Mouse (Mus musculus): ENCODE measurements at regions not wholly inside any gene's neighbourhood (a gene's known extent, or its start where the extent isn't known, plus 50 kb on each side); places are given as distances from the start of the nearest gene placed in this dataset.

DNA sequence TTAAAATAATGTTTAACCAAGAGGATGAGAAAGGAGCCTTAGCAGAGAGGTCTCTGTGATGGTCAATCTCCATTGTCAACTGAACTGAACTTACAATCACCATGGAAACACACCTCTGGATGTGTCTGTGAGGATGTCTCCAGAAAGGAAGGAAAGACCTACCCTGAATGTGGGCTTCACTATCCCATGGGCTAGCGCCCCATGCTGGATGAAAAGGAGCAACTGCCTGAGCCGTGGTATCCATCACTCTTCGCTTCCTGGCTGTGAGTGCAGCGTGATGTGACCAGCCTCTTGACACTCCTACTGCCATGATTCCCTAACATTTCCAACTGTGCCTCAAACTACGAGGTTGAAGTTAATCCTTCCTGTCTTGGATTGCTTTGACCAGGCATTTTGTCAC, 363.3 kb downstream of the Cd83 start:
- no peak for TF ChIP-seq GATA1 (IDR thresholded peaks at IDR 0.05; ENCODE audit: low read length)

DNA sequence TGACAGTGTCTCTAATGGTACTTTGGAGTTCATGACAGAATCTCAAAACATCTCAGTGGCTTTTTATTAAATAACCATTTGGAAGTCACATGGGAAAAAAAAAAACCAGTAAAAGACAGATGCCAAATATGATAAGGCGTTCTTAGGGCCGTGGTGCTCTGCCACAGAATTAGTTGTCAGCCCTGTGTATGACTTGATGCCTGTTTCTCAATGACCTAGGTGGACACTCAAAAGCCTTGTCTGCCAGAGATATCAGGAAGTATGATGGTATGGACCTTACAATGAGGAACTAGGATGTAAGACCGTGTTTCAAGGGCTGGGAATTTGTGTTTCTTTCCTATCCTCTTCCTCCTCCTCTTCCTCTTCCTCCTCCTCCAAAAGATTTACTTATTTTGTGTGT, 364.9 kb downstream of the Cd83 start:
- no peak for TF ChIP-seq GATA1 (IDR thresholded peaks at IDR 0.05; ENCODE audit: low read length)

DNA sequence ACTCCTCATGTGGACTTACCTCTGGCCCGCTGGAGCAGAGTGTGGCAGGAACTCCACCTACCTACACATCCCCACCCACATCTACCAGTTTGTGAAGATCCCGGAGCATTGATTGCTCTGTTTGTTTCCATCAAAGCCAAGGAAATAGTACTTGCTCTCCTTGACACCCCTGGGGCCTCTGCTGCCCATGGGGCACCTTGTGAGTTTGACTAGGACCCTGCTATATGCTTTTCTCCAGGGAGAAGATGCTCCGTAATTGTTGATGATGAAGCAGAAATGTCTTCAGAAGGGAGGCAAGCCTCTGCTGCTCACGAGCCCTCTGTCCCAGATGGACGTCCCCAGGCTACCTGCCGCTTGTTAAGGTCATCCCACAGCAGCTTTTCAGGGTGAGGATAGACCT, 367.0 kb downstream of the Cd83 start:
- no peak for TF ChIP-seq GATA1 (IDR thresholded peaks at IDR 0.05; ENCODE audit: low read length)

DNA sequence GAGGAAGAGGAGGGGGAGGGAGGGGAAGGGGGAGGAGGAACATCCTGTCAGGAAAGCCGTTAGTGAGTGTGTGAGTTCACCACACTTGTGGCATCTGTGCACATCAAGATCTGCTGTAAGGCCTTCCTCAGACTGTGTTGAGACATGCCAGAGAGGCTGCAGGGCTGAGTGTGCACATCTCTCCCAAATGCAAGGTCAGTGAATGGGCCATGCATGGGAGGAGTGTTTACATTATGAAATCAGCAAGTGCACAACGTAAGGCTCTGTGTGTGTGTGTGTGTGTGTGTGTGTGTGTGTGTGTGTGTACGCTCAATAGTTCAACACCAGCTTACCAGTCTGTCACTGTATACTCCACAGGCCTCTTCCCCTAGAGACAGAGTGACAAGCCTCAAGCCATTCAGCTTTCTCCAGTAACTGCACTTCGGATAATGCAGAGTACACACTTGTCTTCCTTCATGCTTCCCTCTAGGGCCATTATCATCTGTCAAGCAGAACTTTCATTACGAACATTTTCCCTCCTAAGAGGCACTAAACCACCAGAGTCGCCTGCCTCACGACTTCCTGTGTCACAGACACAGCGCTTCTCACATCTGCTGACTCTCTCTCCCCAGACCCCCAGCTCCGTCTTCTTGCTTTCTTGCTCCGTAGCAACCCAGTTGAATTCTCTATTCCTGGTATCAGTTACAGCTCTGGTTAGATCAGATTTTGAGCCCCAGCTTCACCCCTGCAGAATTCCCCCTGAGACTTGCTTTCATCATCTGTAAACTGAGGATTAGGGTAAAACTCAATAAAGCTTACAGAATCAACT, 368.4 kb downstream of the Cd83 start:
- no peak for TF ChIP-seq GATA1 (IDR thresholded peaks at IDR 0.05; ENCODE audit: low read length)

DNA sequence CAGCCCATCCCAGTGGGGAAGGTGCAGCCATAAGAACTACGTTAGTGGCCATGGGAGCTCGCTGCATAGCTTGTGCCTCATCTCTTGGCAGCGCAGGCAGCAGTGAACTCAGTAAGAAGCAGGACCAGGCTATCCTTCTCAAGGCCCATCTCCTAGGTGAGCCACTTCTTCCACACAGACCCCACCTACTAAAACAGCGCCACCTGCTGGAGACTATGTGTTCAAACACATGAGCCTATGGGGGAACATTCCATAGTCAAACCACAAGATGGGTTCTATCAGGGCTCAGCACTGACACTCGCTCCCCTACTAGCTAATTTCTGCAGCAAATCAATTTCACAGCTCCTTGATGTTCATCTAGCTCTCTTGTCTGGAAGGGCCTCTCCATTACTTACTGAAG, 369.2 kb downstream of the Cd83 start:
- TF ChIP-seq GATA1 (IDR thresholded peaks at IDR 0.05; ENCODE audit: low read length): no peak

DNA sequence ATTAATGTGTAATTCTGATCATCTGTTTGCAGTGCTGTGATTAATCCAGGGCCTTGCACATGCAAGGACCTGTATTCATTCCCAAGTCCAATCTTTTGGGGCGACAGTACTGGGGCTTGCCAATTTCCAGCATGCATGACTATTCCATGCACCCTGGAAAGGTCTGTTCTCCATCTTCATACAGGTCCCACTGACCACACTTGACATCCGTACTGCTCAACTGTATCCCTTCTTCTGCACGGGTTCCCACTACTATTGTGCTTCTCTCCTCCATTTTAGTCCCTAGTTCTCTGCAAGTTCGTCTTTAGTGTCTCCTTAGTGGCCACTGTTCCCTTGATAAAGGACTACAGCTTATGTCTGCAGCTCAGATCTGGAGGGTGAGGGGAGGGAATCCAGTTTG, 371.4 kb downstream of the Cd83 start:
- TF ChIP-seq GATA1 (IDR thresholded peaks at IDR 0.05; ENCODE audit: low read length): no peak

DNA sequence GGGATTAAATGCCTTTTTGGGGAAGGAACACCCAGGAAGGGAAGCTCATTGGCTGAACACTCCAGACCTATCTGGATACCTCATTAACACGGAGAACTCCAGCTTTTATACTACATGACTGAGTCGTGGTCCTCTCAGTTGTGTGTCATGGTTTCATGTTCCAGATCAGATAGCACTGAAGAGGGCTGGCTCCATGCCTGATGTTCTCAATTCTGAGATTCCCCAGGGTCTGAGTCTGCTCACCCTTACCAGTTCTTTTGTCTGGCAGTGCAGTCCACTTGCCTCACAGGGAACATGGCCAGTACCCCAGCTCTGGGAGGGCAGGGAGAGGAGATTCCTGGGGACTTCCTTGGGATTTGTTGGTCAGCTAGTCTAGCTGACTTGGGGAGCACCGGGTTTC, 372.0 kb downstream of the Cd83 start:
- no peak for TF ChIP-seq GATA1 (IDR thresholded peaks at IDR 0.05; ENCODE audit: low read length)

DNA sequence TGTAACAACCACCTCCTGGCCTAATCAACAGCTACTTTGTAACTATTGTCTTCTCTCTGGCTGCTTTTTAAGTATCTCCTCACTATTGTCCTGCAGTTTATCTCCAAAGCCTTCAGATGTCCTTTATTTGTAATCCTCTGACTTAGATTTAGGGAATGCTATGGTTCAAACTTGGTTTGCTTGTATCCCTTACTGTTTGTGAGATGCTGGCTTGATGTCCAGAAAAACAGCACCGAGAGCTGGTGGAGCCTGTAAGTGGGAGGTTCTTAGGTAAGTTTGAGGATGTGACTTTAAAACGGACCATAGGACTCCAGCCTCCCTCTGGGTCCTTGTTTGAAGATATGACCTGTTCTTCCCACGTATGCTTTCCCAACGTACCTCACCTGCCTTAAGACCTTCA, 372.7 kb downstream of the Cd83 start:
- TF ChIP-seq GATA1 (IDR thresholded peaks at IDR 0.05; ENCODE audit: low read length): no peak

DNA sequence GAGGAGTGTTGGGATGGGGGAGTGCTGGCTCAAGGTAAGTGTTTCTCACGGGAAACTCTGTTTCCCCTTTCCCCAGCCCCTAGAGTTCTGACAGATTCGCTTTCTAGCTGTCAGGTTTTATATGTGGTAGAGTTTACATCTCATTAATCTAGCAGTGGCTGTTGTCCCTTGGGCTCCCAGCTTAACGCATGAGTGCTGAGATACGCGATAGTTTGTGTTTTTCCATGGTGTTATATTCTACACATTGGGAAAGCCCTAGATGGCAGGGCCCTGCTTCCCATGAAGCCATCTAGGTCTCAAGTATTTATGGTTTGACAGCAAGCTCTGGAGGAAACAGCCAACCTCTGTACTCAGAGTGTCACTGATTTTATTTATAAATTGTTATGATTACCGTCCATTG, 373.8 kb downstream of the Cd83 start:
- TF ChIP-seq GATA1 (IDR thresholded peaks at IDR 0.05; ENCODE audit: low read length): no peak

DNA sequence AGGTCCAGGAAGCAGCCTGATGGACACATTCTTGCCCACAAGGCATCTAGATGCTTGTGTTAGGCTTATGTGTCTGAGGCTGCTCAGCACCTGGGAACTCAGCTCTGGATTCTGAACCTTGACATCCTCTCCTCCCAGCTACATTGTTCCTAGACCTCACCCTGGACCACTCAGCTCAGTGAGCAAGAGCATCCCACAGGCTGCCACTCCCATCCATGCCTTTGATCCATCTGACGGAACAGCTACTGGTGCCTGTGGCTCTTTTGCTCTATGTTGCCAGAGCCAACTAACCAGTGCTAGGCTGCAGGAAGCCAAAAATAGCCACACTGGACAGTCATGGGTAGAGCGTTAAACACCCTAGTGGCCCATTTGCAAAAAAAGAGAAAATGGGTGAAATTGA, 374.8 kb downstream of the Cd83 start:
- no peak for TF ChIP-seq GATA1 (IDR thresholded peaks at IDR 0.05; ENCODE audit: low read length)

DNA sequence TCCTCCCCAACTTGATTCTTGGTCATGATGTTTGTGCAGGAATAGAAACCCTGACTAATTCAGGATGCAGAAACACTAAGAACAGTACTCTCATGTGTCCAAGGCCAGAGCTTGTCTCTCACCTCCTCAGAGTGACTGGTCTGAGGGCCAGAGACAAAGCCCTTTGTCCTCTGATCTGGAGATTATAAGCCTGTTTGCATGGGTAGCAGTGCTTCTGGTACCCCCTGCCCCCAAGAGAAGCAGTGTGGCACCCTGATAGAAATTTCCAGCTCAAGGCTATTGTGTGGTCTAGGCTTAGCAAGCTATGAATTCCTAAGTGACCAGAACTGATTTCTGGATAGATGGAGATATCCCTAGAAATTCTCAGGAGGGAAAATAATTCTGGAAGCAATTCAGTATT, 380.2 kb downstream of the Cd83 start:
- no peak for TF ChIP-seq GATA1 (IDR thresholded peaks at IDR 0.05; ENCODE audit: low read length)

DNA sequence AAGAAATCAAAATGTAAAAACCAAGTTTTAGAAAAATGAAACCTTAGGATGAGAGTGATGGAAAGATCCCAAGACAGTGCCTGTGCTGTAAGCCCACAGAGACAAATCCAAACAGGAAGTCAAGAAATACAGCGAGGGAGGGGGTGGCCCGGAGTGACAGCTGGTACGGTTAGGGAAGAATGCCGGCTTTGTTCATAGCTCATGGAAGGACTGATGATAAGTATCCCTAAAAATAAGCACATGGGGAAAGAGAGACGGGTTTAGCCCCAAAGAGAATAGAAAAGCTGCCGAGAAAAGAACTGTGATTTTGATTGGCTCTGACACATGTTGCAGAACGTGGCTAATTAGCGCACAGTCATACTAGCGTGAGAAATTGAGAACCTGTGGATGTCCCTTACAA, 382.6 kb downstream of the Cd83 start:
- TF ChIP-seq GATA1 (IDR thresholded peaks at IDR 0.05; ENCODE audit: low read length): no peak

DNA sequence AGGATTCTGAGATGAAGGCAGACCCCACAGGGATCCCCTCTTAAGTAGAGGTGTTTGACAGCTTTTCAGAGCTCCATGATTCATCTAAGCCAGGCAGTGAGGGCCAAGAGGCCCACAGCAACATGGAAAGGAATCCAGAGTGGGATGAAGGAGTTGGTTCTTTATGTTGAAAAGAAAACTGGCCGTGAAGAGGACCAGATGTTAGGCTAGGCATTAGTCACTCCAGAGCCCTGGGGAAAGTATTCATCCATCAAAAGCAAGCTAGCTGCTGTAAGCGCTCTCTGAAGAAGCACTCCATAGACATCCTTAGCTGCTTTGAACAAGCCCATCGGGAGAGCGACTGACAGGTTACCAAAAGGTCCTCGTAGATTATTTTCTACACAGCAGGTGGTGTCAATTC, 383.6 kb downstream of the Cd83 start:
- no peak for TF ChIP-seq GATA1 (IDR thresholded peaks at IDR 0.05; ENCODE audit: low read length)

DNA sequence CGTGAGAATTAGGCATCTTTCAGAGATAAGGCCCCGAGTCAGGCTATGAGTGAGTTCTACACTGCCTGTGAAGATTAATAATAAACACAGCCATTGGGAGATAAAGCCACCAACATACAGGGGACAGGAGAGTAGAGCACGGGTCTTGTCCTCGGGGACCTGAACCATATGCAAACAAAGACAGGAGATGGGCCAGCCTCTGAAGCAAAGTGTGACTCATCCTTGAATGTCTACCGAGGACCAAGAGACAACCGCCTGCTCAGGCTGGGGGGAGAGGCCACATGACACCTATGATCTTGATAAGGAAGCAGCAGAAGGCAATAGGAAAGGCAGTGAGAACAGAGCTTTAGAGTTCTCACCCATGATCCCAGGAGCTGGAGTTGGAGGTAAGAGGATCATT, 387.1 kb downstream of the Cd83 start:
- no peak for TF ChIP-seq GATA1 (IDR thresholded peaks at IDR 0.05; ENCODE audit: low read length)

DNA sequence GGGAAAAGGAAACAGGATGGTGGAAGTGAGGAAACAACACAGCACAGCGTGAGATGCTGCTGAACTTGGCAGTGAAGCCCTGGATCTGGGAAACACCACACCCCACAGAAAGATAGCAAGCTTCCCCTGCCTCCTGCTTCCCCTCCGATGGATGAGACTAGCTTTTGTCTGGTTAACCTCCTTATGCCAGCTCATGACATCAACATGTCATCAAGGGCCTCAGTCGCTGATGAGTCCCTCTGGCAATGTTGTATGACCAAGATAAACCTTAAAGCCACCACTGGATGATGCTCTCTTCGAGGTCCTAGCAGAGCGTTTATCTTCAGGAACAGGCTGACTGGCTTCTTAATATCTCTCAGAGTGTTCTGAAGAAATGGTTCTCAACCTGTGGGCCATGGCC, 388.1 kb downstream of the Cd83 start:
- no peak for TF ChIP-seq GATA1 (IDR thresholded peaks at IDR 0.05; ENCODE audit: low read length)

DNA sequence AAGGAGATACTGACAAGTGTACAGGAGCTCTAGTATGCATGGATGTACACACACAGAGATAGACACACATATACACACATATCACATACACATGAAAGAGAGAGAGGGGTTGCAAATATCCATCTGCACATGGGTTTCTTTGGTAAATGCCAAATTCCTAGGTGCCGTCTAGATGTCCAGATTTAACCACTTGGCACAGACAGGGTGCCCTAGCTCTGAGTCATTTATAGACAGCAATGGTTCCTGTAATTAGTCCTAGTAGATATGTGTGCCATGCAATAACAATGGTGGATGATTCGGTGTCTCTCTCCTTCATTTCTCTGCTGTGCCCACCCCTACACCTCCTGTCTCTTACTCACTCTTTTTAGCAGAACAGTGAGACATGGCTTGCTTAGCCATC, 389.7 kb downstream of the Cd83 start:
- TF ChIP-seq GATA1 (IDR thresholded peaks at IDR 0.05; ENCODE audit: low read length): no peak

DNA sequence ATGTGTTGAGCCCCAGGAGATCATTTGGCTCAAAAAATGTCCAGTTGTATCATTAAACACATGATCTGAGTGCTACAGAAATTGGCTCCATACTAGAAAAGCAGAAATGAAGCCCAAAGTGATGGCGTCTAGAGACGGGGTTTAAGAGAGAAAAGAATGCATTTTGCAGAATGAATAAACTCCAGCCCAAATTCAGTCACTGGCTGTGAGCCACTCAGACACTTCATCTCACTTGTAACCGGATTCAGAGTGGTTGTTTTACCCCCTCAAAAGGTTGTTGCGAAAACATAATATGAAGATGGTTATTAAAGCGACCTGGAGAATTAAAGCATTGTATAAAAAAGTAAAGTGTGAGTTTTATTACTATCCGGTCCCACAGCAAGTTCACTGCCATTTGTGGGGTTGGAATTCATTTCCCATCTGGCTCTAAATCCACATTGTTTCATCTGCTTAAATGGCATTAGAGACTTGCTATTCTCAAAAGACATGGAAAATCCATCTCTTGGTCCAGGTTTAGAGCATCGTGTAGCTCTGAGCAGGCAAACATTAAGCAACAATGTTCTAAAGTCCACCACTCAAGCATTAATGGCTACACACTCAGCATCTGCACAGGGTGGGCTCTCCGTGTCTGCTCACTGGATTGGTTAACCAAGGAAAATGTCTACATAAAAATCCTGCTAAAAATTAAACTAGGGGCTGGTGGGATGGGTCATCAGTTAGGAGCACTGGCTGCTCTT, 390.9 kb downstream of the Cd83 start:
- TF ChIP-seq GATA1 (IDR thresholded peaks at IDR 0.05; ENCODE audit: low read length): no peak
